Mouse (Mus musculus) ES-Bruce4 (cell line): Measurements from ENCODE around the gene Gm28308. TPM values are rescaled to one million over a fixed set of nuclear protein-coding genes. Genes with fewer than 3 reads are reported as not detected.

Experiments
- H3K27ac ChIP-seq: 2 replicates; pipeline ENCODE4 v1.5.1; 2012; ENCODE audit warnings: low read length, inconsistent platforms; ENCODE audit not compliant: insufficient read depth
- H3K27me3 ChIP-seq: 2 replicates; pipeline ENCODE4 v1.6.1; 2012; ENCODE audit warnings: mild to moderate bottlenecking, low read length, inconsistent platforms; ENCODE audit not compliant: control insufficient read depth, poor library complexity, insufficient read depth, severe bottlenecking
- H3K36me3 ChIP-seq: 2 replicates; pipeline ENCODE4 v1.6.1; 2012; ENCODE audit warnings: inconsistent platforms, mild to moderate bottlenecking, low read length, moderate library complexity; ENCODE audit not compliant: control insufficient read depth, poor library complexity, insufficient read depth, severe bottlenecking
- H3K4me1 ChIP-seq: one replicate; pipeline ENCODE4 v1.8.1; 2011; ENCODE audit warnings: low read length; ENCODE audit not compliant: control insufficient read depth, insufficient read depth
- H3K4me3 ChIP-seq: 2 replicates; pipeline ENCODE4 v1.5.1; 2011; ENCODE audit warnings: low read depth, mild to moderate bottlenecking, low read length
- H3K9ac ChIP-seq: 2 replicates; pipeline ENCODE4 v1.6.1; 2012; ENCODE audit warnings: low read depth, mild to moderate bottlenecking, inconsistent platforms; ENCODE audit not compliant: poor library complexity, severe bottlenecking
- H3K9me3 ChIP-seq: replicated peaks from 2 replicates; pipeline ENCODE4 v1.6.1; 2012; ENCODE audit warnings: mild to moderate bottlenecking, low read length, inconsistent platforms; ENCODE audit not compliant: control insufficient read depth, poor library complexity, insufficient read depth, severe bottlenecking
- CTCF ChIP-seq: IDR thresholded peaks from one replicate; pipeline ENCODE4 v1.8.1; 2011; ENCODE audit warnings: low read depth, low read length
- EP300 ChIP-seq: IDR thresholded peaks from 2 replicates; pipeline ENCODE4 v1.6.1; 2011; ENCODE audit warnings: low read depth, low read length; ENCODE audit not compliant: insufficient read depth
- POLR2A ChIP-seq: IDR thresholded peaks from one replicate; pipeline ENCODE4 v1.8.1; 2011; ENCODE audit warnings: low read length; ENCODE audit not compliant: insufficient read depth
- polyA plus RNA-seq: library from polyadenylated mRNA; stranded (reverse); fragments of >200 nt; gene quantifications from 2 replicates; pipeline ENCODE4 v1.2.4, GENCODE M21; 2011; ENCODE audit warnings: low read depth; ENCODE audit not compliant: missing spikeins, insufficient read depth, insufficient read length

The Gm28308 gene
- polyA plus RNA-seq, 1 experiment: not detected

DNA sequence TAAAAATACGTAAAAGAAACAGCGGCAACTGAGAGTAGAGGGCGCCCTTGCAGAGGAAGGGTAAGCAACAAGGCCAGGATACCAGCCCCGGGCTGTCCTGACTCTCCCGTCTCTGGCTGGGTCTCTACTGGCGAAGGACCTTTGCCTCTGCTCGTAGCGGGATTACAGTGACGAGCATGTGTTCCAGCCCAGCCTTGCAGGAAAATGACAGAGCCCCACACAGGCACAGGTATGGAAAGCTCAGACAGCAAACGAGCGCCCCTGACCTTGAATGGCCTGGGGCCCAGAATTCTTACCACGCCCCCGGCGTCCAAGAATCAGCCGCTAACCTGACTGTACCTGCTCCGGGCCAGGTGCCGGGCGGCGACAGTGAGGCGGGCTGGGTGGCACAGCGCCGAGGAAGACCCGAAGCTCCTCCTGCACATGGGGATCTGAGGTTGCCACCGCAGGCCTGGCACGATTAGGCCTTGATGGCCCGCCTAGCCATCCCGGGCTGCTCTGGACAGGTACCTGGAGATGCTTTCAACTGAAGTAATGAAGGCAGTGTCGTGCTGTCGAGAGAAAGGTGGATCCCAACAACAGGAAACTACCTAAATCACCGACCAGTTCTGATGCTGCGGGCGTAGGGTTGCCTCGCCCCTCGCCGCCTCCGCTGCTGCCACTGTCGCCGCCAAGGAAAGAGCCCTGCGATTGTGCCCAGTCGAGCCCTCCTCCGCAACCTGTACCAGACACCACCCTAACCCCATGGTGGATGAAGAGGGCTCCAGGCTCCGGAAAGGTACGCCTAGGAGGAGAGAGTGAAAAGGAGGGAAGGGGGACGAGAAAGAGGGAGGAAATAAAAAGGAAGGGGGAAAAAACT is 16.6 kb upstream of the Gm28308 start:
- peaks cover 71% of the 10 kb centered on the region for H3K27me3 ChIP-seq
- H3K4me3 ChIP-seq: peak overlapping the region; percentile 25
- no peak overlapping the region for H3K27ac ChIP-seq
- no peak overlapping the region for H3K9ac ChIP-seq
- H3K9me3 ChIP-seq: no peaks in the 10 kb centered on the region
- H3K36me3 ChIP-seq: no peaks in the 10 kb centered on the region
- TF ChIP-seq EP300 (no peak), CTCF (peak; percentile 14)
- H3K4me1 ChIP-seq: no peaks in the 10 kb centered on the region

GRCm38 (mm10) chr6:52228475-52229465 is 15.6 kb upstream of the Gm28308 start:
- H3K9me3 ChIP-seq: no peaks in the 10 kb centered on the region
- no peak for TF ChIP-seq EP300
- TF ChIP-seq CTCF: no peak
- no peak overlapping the region for H3K9ac ChIP-seq
- H3K36me3 ChIP-seq: no peaks in the 10 kb centered on the region
- H3K27me3 ChIP-seq: peaks cover 71% of the 10 kb centered on the region
- H3K4me3 ChIP-seq: no peak overlapping the region
- H3K4me1 ChIP-seq: no peaks in the 10 kb centered on the region
- H3K27ac ChIP-seq: no peak overlapping the region

DNA sequence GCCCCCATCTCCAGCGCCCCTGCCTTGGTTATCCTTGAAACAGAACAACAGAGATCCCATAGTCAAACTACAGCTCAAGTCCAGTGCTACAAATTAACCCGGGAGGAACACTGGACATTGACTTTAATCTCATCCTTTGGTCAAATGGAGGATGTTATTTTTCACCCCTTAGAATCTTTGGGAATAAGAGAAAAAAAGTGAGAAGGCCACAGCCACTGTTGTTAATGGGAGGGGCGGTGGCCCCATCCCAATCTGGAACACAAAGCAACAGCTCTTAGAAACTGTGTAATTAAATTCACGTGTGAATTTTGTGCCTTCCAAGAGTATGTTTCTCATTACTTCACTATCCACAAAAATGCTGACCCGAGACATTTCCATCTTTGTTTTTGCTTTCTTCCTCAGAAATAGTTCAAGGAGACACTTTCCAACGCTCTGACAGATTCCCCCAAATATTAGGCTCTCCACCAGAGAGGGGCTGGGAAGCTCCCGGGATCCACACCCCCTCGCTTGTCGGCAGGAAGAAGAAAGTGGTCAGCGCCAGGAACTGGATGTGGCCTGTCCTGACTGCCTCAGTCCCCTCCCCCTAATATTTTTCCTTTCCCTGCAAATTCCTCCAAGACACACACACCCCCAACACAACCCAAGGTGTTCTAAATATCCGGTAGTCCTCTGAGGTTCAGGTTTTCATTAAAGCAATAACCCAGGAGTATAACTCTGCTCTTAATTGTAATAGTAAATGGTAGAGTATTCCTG is 14.5 kb upstream of the Gm28308 start:
- no peaks in the 10 kb centered on the region for H3K36me3 ChIP-seq
- no peaks in the 10 kb centered on the region for H3K9me3 ChIP-seq
- TF ChIP-seq EP300 (no peak), POLR2A (no peak), CTCF (no peak)
- no peak overlapping the region for H3K4me3 ChIP-seq
- H3K27ac ChIP-seq: no peak overlapping the region
- H3K4me1 ChIP-seq: no peaks in the 10 kb centered on the region
- H3K9ac ChIP-seq: no peak overlapping the region
- H3K27me3 ChIP-seq: peaks cover 62% of the 10 kb centered on the region

GRCm38 (mm10) chr6:52226569-52227257 is 13.6 kb upstream of the Gm28308 start:
- Histone ChIP-seq H3K4me1 (no peaks in the 10 kb centered on the region), H3K4me3 (no peak overlapping the region), H3K27me3 (peaks cover 62% of the 10 kb centered on the region), H3K9me3 (no peaks in the 10 kb centered on the region), H3K9ac (no peak overlapping the region), H3K27ac (no peak overlapping the region), H3K36me3 (no peaks in the 10 kb centered on the region)
- TF ChIP-seq EP300 (no peak), CTCF (no peak), POLR2A (no peak)
